Mouse (Mus musculus) retina, postnatal 1 day (tissue): ENCODE measurements around the gene Angptl8.
"Not testable (repeated sequence)": the region's sequence is repeated elsewhere in the genome, so short reads cannot be mapped to it uniquely, and the experiment has no call there.

Experiments used
- DNase-seq: peaks from one replicate; pipeline ENCODE4 v3.0.0-alpha.2; 2012

Angptl8 gene

DNA sequence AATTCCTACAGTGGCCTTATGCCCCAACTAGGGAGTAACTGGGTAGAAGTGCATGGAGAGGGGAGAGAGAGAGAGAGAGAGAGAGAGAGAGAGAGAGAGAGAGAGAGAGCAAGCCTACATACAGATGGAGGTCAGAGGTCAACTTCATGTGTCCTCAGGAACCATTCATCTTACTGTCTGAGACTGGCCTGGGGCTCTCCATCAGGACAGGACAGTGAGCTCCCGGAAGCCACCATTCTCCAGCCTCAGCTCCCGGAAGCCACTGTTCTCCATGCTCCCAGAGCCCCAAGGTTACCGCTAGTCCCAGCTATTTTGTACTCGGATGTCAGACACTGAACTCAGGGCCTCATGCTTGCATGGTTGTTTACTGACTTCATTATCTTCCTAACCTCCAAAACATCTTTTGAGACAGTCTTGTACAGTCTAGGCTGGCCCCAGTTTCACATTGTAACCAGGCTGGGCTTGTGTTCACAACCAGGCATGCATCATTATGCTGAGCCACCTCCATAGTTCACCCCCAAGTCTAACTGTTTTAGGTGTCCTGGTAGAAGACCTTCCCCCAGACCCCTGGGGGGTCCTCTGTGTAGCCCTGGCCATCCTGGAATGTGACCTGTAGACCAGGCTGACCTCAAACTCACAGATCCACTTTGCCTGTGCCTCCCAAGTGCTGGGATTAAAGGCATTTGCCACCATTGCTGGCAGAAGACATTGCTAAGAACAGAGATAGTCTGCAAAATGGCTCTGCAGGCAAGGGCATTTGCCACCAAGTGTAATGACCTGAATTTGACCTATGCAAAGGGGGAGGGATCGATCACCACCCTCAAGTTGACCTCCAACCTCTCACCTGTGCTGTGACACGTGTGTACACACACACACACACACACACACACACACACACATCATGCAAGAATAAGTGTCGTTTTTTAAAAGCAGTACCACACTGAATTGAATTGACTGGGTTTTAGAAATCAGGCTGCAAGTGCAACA, 14.7 kb downstream of the Angptl8 start:
- no peak for DNase-seq

GRCm38 (mm10) chr9:21851084-21851483, 15.8 kb downstream of the Angptl8 start:
- DNase-seq = no peak

DNA sequence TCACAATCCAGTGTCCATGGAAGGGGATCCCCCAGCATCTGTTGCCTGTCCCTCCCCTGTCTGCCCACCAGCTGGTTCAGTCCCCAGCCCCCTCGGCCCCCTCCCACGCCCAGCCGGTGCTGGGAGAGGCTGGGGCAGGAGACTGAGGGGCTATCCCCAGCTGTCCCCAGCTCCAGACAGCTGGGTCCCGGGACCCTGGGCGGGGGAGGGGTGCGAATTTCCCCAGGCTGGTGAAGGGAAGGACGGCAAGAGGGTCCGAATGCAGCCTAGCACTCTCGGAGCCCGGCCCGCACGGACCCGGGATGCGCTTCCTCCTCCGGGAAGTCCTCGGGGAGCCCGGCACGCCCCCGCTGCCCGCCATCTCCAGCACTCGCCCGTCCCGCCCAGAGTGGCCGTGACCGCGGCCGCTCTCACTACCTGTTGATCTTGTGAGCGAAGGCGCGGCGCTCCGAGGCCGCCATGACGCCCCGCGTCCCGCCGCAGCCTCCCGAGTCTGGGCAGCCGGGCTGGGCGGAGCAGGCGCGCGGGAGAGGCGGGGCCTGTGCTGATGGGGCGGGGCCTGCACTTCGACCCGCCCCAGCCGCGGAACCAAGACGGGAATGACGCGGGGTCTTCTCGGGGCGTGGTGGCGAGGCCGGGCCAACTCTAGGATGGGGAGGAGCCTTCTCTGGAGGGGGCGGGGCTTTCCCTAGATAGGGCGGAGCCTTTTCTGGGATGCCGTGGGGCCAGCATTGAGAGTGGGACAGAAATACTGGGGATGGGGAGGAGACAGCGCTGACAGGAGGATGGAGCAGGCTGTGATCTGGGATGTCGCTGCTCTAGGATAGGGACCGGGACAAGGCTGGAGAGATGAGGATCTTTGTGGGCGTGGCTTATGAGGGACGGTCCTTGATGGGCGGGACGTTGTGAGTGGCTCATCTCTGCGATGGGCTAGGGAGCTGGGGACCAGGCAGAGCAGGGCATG, 17.1 kb downstream of the Angptl8 start, which contains the start of gene Dock6:
TSS of gene Dock6 (minus strand) at position 508 of the 964 bp plus-strand sequence.
- DNase-seq = peak; percentile 92

GRCm38 (mm10) chr9:21853961-21854360, 18.7 kb downstream of the Angptl8 start:
- DNase-seq = no peak

GRCm38 (mm10) chr9:21854894-21855293, 19.6 kb downstream of the Angptl8 start:
- no peak for DNase-seq

DNA sequence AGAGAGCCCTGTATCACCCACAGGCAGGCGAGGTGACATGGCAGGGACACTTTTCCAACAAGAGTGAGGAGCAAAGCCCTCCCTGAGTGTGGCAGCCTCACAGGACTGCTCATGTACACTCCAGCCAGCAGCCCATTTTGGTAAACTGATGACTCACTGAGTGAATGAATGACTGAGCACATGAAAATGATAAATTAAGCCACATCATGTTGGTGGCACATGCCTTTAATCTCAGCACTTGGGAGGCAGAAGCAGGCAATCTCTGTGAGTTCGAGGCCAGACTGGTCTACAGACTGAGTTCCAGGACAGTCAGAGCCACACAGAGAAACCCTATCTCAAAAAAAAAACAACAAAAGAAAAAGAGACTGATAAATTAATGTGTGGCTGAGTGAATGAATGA, 22.2 kb downstream of the Angptl8 start:
- DNase-seq = no peak

DNA sequence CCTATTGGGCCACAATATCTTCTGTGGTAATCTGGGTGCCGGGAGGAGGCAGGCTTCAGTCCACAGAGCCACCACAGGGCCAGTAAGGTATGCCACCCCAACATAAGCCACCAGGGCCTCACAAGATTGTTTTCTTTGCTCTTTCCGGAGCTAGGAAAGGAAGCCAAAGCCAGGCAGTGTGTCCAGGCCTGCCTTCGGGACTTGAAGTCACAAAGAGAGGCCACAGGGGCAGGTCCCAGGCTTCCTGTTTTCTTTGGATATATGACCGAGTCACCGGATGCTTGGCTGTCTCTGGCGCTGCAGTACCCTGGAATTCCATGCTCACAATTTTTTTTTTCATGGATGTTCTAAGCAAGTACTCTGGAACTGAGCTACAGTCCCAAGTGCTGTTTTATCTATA, 22.8 kb downstream of the Angptl8 start:
- DNase-seq = no peak

GRCm38 (mm10) chr9:21859606-21860005, 24.3 kb downstream of the Angptl8 start:
- no peak for DNase-seq

GRCm38 (mm10) chr9:21860349-21860748, 25.0 kb downstream of the Angptl8 start:
- not testable (repeated sequence) for DNase-seq

GRCm38 (mm10) chr9:21862181-21862580, 26.9 kb downstream of the Angptl8 start:
- no peak for DNase-seq

- DNase-seq = no peak
Measured at GRCm38 (mm10) chr9:21865673-21866398, 30.5 kb downstream of the Angptl8 start.

DNA sequence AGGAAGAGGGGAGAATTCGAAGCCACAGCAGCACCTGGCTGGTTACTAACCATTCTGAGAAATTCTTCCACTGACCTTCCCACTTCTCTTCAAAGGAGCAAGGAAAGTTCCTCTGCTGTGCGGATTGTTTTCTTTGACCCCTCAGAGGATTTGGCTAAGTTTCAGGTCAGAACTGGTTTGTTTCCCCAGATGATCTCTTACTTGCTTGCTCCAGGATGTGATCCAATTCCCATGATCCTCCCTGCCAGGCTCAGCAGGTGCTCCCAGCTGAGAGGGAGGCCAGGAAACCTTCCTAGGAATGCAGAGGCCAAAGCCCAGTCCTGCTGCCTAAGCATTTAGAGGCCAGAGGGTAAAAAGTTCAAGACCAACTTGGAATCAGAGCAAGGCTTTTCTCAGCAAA, 31.3 kb downstream of the Angptl8 start:
- no peak for DNase-seq

GRCm38 (mm10) chr9:21867726-21868125, 32.4 kb downstream of the Angptl8 start:
- no peak for DNase-seq

DNA sequence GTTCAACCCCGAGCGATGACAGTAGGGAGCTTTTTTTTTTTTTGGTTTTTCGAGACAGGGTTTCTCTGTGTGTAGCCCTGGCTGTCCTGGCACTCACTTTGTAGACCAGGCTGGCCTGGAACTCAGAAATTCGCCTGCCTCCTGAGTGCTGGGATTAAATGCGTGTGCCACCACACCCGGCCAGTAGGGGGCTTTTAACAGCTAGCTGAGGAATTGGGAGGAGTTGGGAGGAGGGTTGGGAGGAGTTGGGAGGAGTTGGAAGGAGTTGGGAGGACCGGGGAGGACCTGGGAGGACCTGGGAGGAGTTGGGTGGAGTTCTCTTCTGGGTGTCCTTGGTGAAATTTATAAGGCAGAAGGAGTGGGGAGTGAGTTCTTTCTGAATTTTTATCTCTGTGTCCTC, 34.0 kb downstream of the Angptl8 start:
- DNase-seq = peak; percentile 55

- DNase-seq = peak; percentile 82
Measured at GRCm38 (mm10) chr9:21870879-21871524, 35.7 kb downstream of the Angptl8 start.

DNA sequence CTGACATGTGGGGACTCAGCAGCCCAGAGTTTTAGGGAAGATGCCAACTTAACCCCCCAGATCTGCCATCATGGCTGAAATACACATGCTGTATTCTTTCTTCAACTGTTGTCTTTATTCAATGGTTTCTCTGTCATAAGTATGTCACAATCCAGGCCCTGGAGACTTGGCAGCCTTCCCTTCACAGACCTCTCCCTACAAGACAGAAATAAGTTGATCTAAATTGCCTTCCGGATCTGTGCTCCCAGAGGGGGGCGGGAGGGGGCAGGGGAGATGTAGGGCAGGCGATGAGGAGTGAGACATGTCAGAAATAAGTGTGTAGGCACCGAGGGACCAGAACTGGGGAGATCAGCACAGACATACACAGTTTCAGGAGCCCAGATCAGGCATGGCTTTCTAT, 36.9 kb downstream of the Angptl8 start:
- peak; percentile 16 for DNase-seq

DNA sequence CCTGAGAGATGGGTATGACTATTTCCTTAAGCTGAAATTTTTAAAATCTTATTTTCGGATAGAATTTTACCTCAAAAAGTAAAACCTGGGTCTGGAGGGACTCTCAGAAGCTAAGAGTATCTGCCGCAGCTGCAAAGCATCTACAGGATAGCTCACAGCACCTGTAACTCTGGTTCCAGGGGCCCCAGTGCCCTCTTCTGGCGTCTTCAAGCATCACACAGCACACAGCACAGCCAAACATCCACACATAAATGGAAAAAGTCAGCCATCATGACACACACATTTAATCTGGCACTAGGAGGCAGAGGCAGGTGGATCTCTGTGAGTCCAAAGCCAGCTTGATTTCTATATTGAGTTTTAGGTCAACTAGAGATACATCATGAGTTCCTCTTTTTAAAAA, 41.3 kb downstream of the Angptl8 start:
- DNase-seq = no peak
